Mouse (Mus musculus) bone marrow macrophage, adult 2 months (primary cell): ENCODE data around the gene Rptor.

Experiments
- CTCF ChIP-seq: IDR thresholded peaks from 2 replicates; pipeline ENCODE4 v1.5.1; 2012; ENCODE audit warnings: low read depth, mild to moderate bottlenecking, low read length, moderate library complexity
- POLR2A ChIP-seq: IDR thresholded peaks from 2 replicates; pipeline ENCODE4 v1.6.1; 2012; ENCODE audit warnings: mild to moderate bottlenecking, low read depth, low read length, borderline replicate concordance

DNA sequence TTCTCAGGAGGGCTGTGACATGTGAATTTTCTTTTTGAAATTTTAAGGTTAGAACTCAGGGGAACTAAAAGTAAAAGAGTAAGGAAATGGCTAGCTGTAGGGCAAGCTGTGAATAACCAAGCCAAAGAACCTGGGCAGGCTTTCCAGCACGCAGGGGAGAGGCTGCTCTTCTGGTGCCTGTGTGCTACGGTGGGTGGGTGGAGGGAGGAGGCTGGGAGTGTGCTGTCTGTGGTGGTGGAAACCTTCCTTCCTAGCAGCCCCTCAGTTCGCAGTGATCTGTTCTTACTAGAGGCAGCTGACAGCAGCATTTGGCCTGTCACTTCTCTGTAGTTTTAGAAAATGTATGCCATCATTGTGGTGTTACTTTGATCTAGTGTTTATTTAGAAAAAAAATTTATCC lies 22.2 kb downstream of the Rptor start:
- TF ChIP-seq CTCF, result no peak
- TF ChIP-seq POLR2A, result no peak
